Mouse (Mus musculus) ES-Bruce4 (cell line): Measurements from ENCODE around the gene Pbrm1. TPM values are rescaled to one million over a fixed set of nuclear protein-coding genes. Genes with fewer than 3 reads are reported as not detected.

ENCODE experiments used
- H3K27ac ChIP-seq: 2 replicates; pipeline ENCODE4 v1.5.1; 2012; ENCODE audit warnings: low read length, inconsistent platforms; ENCODE audit not compliant: insufficient read depth
- H3K27me3 ChIP-seq: 2 replicates; pipeline ENCODE4 v1.6.1; 2012; ENCODE audit warnings: mild to moderate bottlenecking, low read length, inconsistent platforms; ENCODE audit not compliant: control insufficient read depth, poor library complexity, insufficient read depth, severe bottlenecking
- H3K36me3 ChIP-seq: 2 replicates; pipeline ENCODE4 v1.6.1; 2012; ENCODE audit warnings: inconsistent platforms, mild to moderate bottlenecking, low read length, moderate library complexity; ENCODE audit not compliant: control insufficient read depth, poor library complexity, insufficient read depth, severe bottlenecking
- H3K4me1 ChIP-seq: one replicate; pipeline ENCODE4 v1.8.1; 2011; ENCODE audit warnings: low read length; ENCODE audit not compliant: control insufficient read depth, insufficient read depth
- H3K4me3 ChIP-seq: 2 replicates; pipeline ENCODE4 v1.5.1; 2011; ENCODE audit warnings: low read depth, mild to moderate bottlenecking, low read length
- H3K9ac ChIP-seq: 2 replicates; pipeline ENCODE4 v1.6.1; 2012; ENCODE audit warnings: low read depth, mild to moderate bottlenecking, inconsistent platforms; ENCODE audit not compliant: poor library complexity, severe bottlenecking
- H3K9me3 ChIP-seq: replicated peaks from 2 replicates; pipeline ENCODE4 v1.6.1; 2012; ENCODE audit warnings: mild to moderate bottlenecking, low read length, inconsistent platforms; ENCODE audit not compliant: control insufficient read depth, poor library complexity, insufficient read depth, severe bottlenecking
- CTCF ChIP-seq: IDR thresholded peaks from one replicate; pipeline ENCODE4 v1.8.1; 2011; ENCODE audit warnings: low read depth, low read length
- EP300 ChIP-seq: IDR thresholded peaks from 2 replicates; pipeline ENCODE4 v1.6.1; 2011; ENCODE audit warnings: low read depth, low read length; ENCODE audit not compliant: insufficient read depth
- POLR2A ChIP-seq: IDR thresholded peaks from one replicate; pipeline ENCODE4 v1.8.1; 2011; ENCODE audit warnings: low read length; ENCODE audit not compliant: insufficient read depth
- polyA plus RNA-seq: library from polyadenylated mRNA; stranded (reverse); fragments of >200 nt; gene quantifications from 2 replicates; pipeline ENCODE4 v1.2.4, GENCODE M21; 2011; ENCODE audit warnings: low read depth; ENCODE audit not compliant: missing spikeins, insufficient read depth, insufficient read length

Gene Pbrm1
- polyA plus RNA-seq, 1 experiment: 86.9 TPM

DNA sequence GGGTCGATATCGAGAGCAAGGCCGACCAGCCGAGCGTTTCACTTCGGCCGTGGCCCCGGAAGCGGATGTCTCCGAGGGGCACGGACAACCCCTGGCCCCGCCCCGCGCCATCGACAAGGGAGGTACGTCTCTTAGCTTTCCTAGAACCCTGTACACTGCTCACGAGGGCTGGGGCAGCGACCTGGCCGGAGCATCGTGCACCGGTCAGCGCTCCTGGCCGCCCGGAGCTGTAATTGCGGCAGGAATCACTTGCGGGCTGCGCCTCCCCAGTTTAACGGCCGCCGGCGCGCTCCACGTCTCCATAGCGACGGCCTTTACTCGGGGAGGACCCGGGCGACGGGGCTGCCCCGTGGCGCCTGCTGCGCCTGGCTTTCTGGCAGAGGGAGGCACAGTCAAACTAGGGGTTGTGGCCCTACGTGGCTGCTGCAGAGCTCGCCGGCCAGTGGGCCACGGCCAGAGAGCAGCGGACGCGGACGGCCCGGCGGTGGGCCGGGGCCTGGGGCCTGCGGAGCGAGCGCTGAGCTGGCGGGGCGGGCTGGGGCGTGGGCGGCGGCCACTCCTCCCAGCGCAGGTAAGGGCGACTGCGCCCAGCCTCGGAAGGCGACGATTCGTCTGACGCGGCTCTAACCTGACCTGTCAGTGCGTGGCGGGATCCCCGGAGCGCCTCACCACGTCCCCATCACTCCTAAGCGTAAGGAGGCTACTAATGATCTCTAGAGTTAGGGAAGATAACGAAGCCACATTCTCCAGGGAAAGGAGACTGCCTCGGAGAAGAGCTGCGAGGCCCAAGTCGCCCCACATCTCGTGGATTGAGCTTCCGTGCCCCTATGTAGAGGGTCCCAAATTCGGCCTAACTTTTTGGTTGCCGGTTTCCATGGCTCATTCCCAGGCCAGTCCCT is 17.4 kb upstream of the Pbrm1 start, which contains the start of the genes Glt8d1 and Spcs1:
Gene Glt8d1 (plus strand): TSS at position 94 of the 899 bp plus-strand sequence.
Gene Spcs1 (minus strand): TSS at position 366 of the 899 bp plus-strand sequence.
- H3K27me3 ChIP-seq: no peaks in the 10 kb centered on the region
- H3K27ac ChIP-seq: peak within 1 kb of the TSS; percentile 59; the same call in 1 of the 2 replicates
- peak within 1 kb of the TSS; percentile 76 for H3K9ac ChIP-seq
- no peaks in the 10 kb centered on the region for H3K9me3 ChIP-seq
- TF ChIP-seq EP300 (no peak), CTCF (no peak), POLR2A (no peak)
- H3K36me3 ChIP-seq: peaks cover 6% of the 10 kb centered on the region; the same call in 1 of the 2 replicates
- H3K4me1 ChIP-seq: no peaks in the 10 kb centered on the region
- peak within 1 kb of the TSS; percentile 97 for H3K4me3 ChIP-seq

- Histone ChIP-seq H3K4me1 (no peaks in the 10 kb centered on the region), H3K9ac (no peak overlapping the region), H3K36me3 (peaks cover 6% of the 10 kb centered on the region), H3K27ac (no peak overlapping the region), H3K9me3 (no peaks in the 10 kb centered on the region), H3K4me3 (no peak overlapping the region), H3K27me3 (no peaks in the 10 kb centered on the region)
- TF ChIP-seq EP300 (no peak), POLR2A (no peak), CTCF (no peak)
These were observed 14.4 kb upstream of the Pbrm1 start for GRCm38 (mm10) chr14:31004527-31004926.

GRCm38 (mm10) chr14:31006779-31007178 is 12.2 kb upstream of the Pbrm1 start:
- TF ChIP-seq POLR2A: no peak
- no peaks in the 10 kb centered on the region for H3K27me3 ChIP-seq
- no peak overlapping the region for H3K9ac ChIP-seq
- no peak overlapping the region for H3K27ac ChIP-seq
- no peaks in the 10 kb centered on the region for H3K4me1 ChIP-seq
- peaks cover 19% of the 10 kb centered on the region for H3K36me3 ChIP-seq
- no peak overlapping the region for H3K4me3 ChIP-seq
- no peaks in the 10 kb centered on the region for H3K9me3 ChIP-seq

- H3K27me3 ChIP-seq: no peaks in the 10 kb centered on the region
- H3K9ac ChIP-seq: no peak overlapping the region
- no peaks in the 10 kb centered on the region for H3K9me3 ChIP-seq
- H3K36me3 ChIP-seq: peaks cover 66% of the 10 kb centered on the region
- peaks cover 1% of the 10 kb centered on the region for H3K4me1 ChIP-seq
- H3K27ac ChIP-seq: no peak overlapping the region
- H3K4me3 ChIP-seq: no peak overlapping the region
- TF ChIP-seq POLR2A (no peak), EP300 (no peak), CTCF (no peak)
These were observed 7.3 kb upstream of the Pbrm1 start for GRCm38 (mm10) chr14:31011588-31011987.

DNA sequence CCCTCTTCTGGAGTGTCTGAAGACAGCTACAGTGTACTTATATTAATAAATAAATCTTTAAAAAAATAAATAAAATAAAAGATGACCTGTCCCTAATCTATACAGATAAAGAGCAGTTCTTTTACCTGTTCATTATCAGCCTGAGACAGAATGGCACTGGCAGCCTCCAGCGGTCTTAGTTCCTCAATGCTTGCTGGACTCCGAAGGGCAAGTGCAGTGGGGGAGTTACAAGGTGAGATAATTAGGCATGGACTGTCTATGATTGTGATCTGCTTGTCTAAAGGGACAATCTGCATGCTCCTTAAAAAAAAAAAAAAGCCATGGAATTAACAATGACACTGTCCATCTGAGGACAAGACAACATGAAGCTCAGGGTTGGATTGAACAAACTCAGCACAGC is 5.0 kb upstream of the Pbrm1 start:
- TF ChIP-seq EP300 (no peak), CTCF (no peak), POLR2A (no peak)
- H3K9me3 ChIP-seq: no peaks in the 10 kb centered on the region; the same call in 1 of the 2 replicates
- H3K4me3 ChIP-seq: no peak overlapping the region
- H3K27me3 ChIP-seq: no peaks in the 10 kb centered on the region
- H3K36me3 ChIP-seq: peaks cover 78% of the 10 kb centered on the region
- no peak overlapping the region for H3K9ac ChIP-seq
- peaks cover 1% of the 10 kb centered on the region for H3K4me1 ChIP-seq
- H3K27ac ChIP-seq: no peak overlapping the region

DNA sequence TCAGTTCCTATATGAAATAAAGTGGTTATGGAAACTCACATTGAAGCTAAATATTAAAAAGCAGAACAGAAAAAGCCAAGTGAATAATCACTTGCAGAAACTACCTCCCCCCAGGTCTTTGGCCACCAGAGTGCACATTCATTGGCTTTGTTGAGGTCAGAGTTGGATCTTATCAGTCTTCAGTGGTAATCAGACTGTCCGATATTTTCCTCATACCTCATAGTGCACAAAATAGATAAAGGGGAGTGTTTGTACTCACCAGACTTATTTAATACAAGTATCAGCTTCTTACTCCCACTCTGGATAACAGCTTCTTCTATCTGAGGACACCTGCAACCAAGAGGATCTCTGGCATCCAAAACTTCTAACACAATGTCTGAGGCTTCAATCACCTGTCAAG is 2.9 kb upstream of the Pbrm1 start:
- Histone ChIP-seq H3K4me3 (no peak overlapping the region), H3K36me3 (peaks cover 70% of the 10 kb centered on the region), H3K27ac (no peak overlapping the region), H3K27me3 (no peaks in the 10 kb centered on the region), H3K9ac (peak overlapping the region; percentile 98), H3K4me1 (peaks cover 1% of the 10 kb centered on the region), H3K9me3 (no peaks in the 10 kb centered on the region; the same call in 1 of the 2 replicates)
- TF ChIP-seq POLR2A (no peak), EP300 (no peak), CTCF (no peak)
